Mouse (Mus musculus) liver, embryonic 12.5 days (tissue): ENCODE data around the gene Gm17490. TPM values are rescaled to one million over a fixed set of nuclear protein-coding genes. Genes with fewer than 3 reads are reported as not detected.

ENCODE experiments used
- ATAC-seq: fragments of 200-750 bp; cut with Nextera tagmentation; 2 replicates; pipeline ENCODE4 v1.8.0; 2017; ENCODE audit warnings: moderate number of reproducible peaks, mild to moderate bottlenecking, moderate library complexity
- H3K27ac ChIP-seq: fragments of 300-500 bp; sonication (generic); 2 replicates; pipeline ENCODE4 v1.5.1; 2016; ENCODE audit warnings: mild to moderate bottlenecking
- H3K27me3 ChIP-seq: fragments of 300-500 bp; sonication (generic); replicated peaks from 2 replicates; pipeline ENCODE4 v1.6.1; 2016; ENCODE audit warnings: mild to moderate bottlenecking, moderate library complexity
- H3K36me3 ChIP-seq: fragments of 300-500 bp; sonication (generic); 2 replicates; pipeline ENCODE4 v1.6.1; 2016; ENCODE audit warnings: mild to moderate bottlenecking, moderate library complexity
- H3K4me1 ChIP-seq: fragments of 300-500 bp; sonication (generic); 2 replicates; pipeline ENCODE4 v1.6.1; 2016
- H3K4me2 ChIP-seq: fragments of 300-500 bp; sonication (generic); 2 replicates; pipeline ENCODE4 v1.6.1; 2016; ENCODE audit warnings: mild to moderate bottlenecking, moderate library complexity
- H3K4me3 ChIP-seq: fragments of 300-500 bp; sonication (generic); 2 replicates; pipeline ENCODE4 v1.5.1; 2016; ENCODE audit warnings: mild to moderate bottlenecking, moderate library complexity
- H3K9ac ChIP-seq: fragments of 300-500 bp; sonication (generic); 2 replicates; pipeline ENCODE4 v1.6.1; 2016; ENCODE audit warnings: mild to moderate bottlenecking, moderate library complexity
- H3K9me3 ChIP-seq: fragments of 300-500 bp; sonication (generic); replicated peaks from 2 replicates; pipeline ENCODE4 v1.6.1; 2016; ENCODE audit warnings: mild to moderate bottlenecking, moderate library complexity
- WGBS: fragments of 180-500 bp; shearing (Covaris S2); methylation state at CpG from one replicate; pipeline ENCODE4 v1.1.7; 2016; ENCODE audit not compliant: insufficient replicate concordance; 5-methylcytosine and 5-hydroxymethylcytosine counted together
- polyA plus RNA-seq: library from polyadenylated mRNA; unstranded; fragments of >200 nt; fragmentation: Nextera tagmentation; extraction: Ambion mirVana; gene quantifications from 2 replicates; pipeline ENCODE4 v1.2.1, GENCODE M21; 2016

The Gm17490 gene
- not detected in 2 replicates for polyA plus RNA-seq

GRCm38 (mm10) chr2:11625890-11626289, at the start of gene Gm17490:
TSS of gene Gm17490 (minus strand) at chr2:11626264.
- no peak within 1 kb of the TSS for H3K9ac ChIP-seq
- no peak within 1 kb of the TSS for H3K4me3 ChIP-seq
- no peaks in the 10 kb centered on the region for H3K4me1 ChIP-seq
- ATAC-seq: no peak
- no peak within 1 kb of the TSS for H3K27ac ChIP-seq
- H3K36me3 ChIP-seq: no peaks in the 10 kb centered on the region
- H3K4me2 ChIP-seq: no peak within 1 kb of the TSS
- no peaks in the 10 kb centered on the region for H3K9me3 ChIP-seq
- WGBS: 86% methylated on average over 5 of the region's 5 CpGs
- no peaks in the 10 kb centered on the region for H3K27me3 ChIP-seq

- H3K27me3 ChIP-seq: no peaks in the 10 kb centered on the region
- no peak overlapping the region for H3K4me2 ChIP-seq
- no peak for ATAC-seq
- H3K27ac ChIP-seq: no peak overlapping the region
- 15% methylated on average over 3 of the region's 3 CpGs for WGBS
- no peak overlapping the region for H3K9ac ChIP-seq
- H3K9me3 ChIP-seq: no peaks in the 10 kb centered on the region
- H3K4me1 ChIP-seq: no peaks in the 10 kb centered on the region
- no peak overlapping the region for H3K4me3 ChIP-seq
- H3K36me3 ChIP-seq: no peaks in the 10 kb centered on the region
These were observed 46.1 kb upstream of the Gm17490 start for GRCm38 (mm10) chr2:11672144-11672543.

- Histone ChIP-seq H3K27ac (no peak overlapping the region), H3K4me3 (no peak overlapping the region), H3K4me1 (no peaks in the 10 kb centered on the region; the same call in 1 of the 2 replicates), H3K36me3 (no peaks in the 10 kb centered on the region), H3K9me3 (no peaks in the 10 kb centered on the region), H3K9ac (no peak overlapping the region), H3K27me3 (no peaks in the 10 kb centered on the region), H3K4me2 (no peak overlapping the region)
- no peak for ATAC-seq
- WGBS: 81% methylated on average over 3 of the region's 3 CpGs
These were observed 39.3 kb upstream of the Gm17490 start for GRCm38 (mm10) chr2:11665326-11665725.

- H3K9ac ChIP-seq: no peak overlapping the region
- no peaks in the 10 kb centered on the region for H3K36me3 ChIP-seq
- H3K27me3 ChIP-seq: no peaks in the 10 kb centered on the region
- H3K9me3 ChIP-seq: no peaks in the 10 kb centered on the region
- 69% methylated on average over 4 of the region's 4 CpGs for WGBS
- no peak overlapping the region for H3K4me3 ChIP-seq
- H3K27ac ChIP-seq: no peak overlapping the region
- no peak for ATAC-seq
- no peaks in the 10 kb centered on the region; the same call in 1 of the 2 replicates for H3K4me1 ChIP-seq
- 0 out of 2 replicates have a peak overlapping the region, but pooled peaks have one; percentile 47 for H3K4me2 ChIP-seq
These were observed 38.7 kb upstream of the Gm17490 start for GRCm38 (mm10) chr2:11664806-11665205.

- H3K9me3 ChIP-seq: no peaks in the 10 kb centered on the region
- peak overlapping the region; percentile 12; the same call in 1 of the 2 replicates for H3K4me3 ChIP-seq
- no peaks in the 10 kb centered on the region; the same call in 1 of the 2 replicates for H3K4me1 ChIP-seq
- peak; percentile 40; the same call in 1 of the 2 replicates for ATAC-seq
- no peak overlapping the region for H3K9ac ChIP-seq
- 39% methylated on average over 6 of the region's 6 CpGs for WGBS
- no peaks in the 10 kb centered on the region for H3K27me3 ChIP-seq
- no peaks in the 10 kb centered on the region for H3K36me3 ChIP-seq
- peak overlapping the region; percentile 47 for H3K4me2 ChIP-seq
- no peak overlapping the region for H3K27ac ChIP-seq
These were observed 38.3 kb upstream of the Gm17490 start for GRCm38 (mm10) chr2:11664367-11664766.

- H3K4me2 ChIP-seq: peak overlapping the region; percentile 47
- H3K36me3 ChIP-seq: no peaks in the 10 kb centered on the region
- no peaks in the 10 kb centered on the region for H3K27me3 ChIP-seq
- 4% methylated on average over 10 of the region's 10 CpGs for WGBS
- H3K27ac ChIP-seq: no peak overlapping the region
- no peak overlapping the region for H3K9ac ChIP-seq
- no peaks in the 10 kb centered on the region for H3K9me3 ChIP-seq
- peak; percentile 73 for ATAC-seq
- no peaks in the 10 kb centered on the region; the same call in 1 of the 2 replicates for H3K4me1 ChIP-seq
- H3K4me3 ChIP-seq: peak overlapping the region; percentile 12; the same call in 1 of the 2 replicates
These were observed 37.9 kb upstream of the Gm17490 start for GRCm38 (mm10) chr2:11663961-11664360.

- no peak for ATAC-seq
- Histone ChIP-seq H3K4me2 (no peak overlapping the region), H3K27ac (no peak overlapping the region), H3K27me3 (no peaks in the 10 kb centered on the region), H3K4me3 (no peak overlapping the region), H3K9ac (no peak overlapping the region), H3K36me3 (no peaks in the 10 kb centered on the region), H3K4me1 (no peaks in the 10 kb centered on the region; the same call in 1 of the 2 replicates), H3K9me3 (no peaks in the 10 kb centered on the region)
- 75% methylated on average over 1 of the region's 1 CpGs for WGBS
These were observed 36.8 kb upstream of the Gm17490 start for GRCm38 (mm10) chr2:11662907-11663230.

- 63% methylated on average over 6 of the region's 6 CpGs for whole genome bisulfite sequencing
- Histone ChIP-seq H3K27ac (no peak overlapping the region), H3K4me2 (no peak overlapping the region), H3K9ac (no peak overlapping the region), H3K36me3 (no peaks in the 10 kb centered on the region), H3K4me3 (no peak overlapping the region), H3K4me1 (no peaks in the 10 kb centered on the region; the same call in 1 of the 2 replicates), H3K27me3 (no peaks in the 10 kb centered on the region), H3K9me3 (no peaks in the 10 kb centered on the region)
- ATAC-seq: no peak
These were observed 36.3 kb upstream of the Gm17490 start for GRCm38 (mm10) chr2:11662143-11662906.

GRCm38 (mm10) chr2:11659263-11659662, 33.2 kb upstream of the Gm17490 start:
- Histone ChIP-seq H3K4me2 (no peak overlapping the region), H3K27ac (no peak overlapping the region), H3K36me3 (no peaks in the 10 kb centered on the region), H3K9me3 (no peaks in the 10 kb centered on the region), H3K9ac (no peak overlapping the region), H3K4me1 (no peaks in the 10 kb centered on the region; the same call in 1 of the 2 replicates), H3K4me3 (no peak overlapping the region), H3K27me3 (no peaks in the 10 kb centered on the region)
- WGBS: 35% methylated on average over 2 of the region's 2 CpGs
- no peak for ATAC-seq

GRCm38 (mm10) chr2:11657581-11657980, 31.5 kb upstream of the Gm17490 start:
- no peaks in the 10 kb centered on the region for H3K4me1 ChIP-seq
- WGBS: 52% methylated on average over 2 of the region's 2 CpGs

GRCm38 (mm10) chr2:11654990-11655931, 29.2 kb upstream of the Gm17490 start:
- H3K4me1 ChIP-seq: no peaks in the 10 kb centered on the region
- H3K9ac ChIP-seq: no peak overlapping the region
- ATAC-seq: no peak
- no peak overlapping the region for H3K4me2 ChIP-seq
- no peak overlapping the region for H3K4me3 ChIP-seq
- H3K27me3 ChIP-seq: no peaks in the 10 kb centered on the region
- H3K36me3 ChIP-seq: no peaks in the 10 kb centered on the region
- H3K27ac ChIP-seq: no peak overlapping the region
- H3K9me3 ChIP-seq: no peaks in the 10 kb centered on the region
- 50% methylated on average over 9 of the region's 9 CpGs for WGBS

More at GRCm38 (mm10) chr2:11657581-11657980, 31.5 kb upstream of the Gm17490 start:
- Histone ChIP-seq H3K36me3 (no peaks in the 10 kb centered on the region), H3K27ac (no peak overlapping the region), H3K4me2 (no peak overlapping the region), H3K9me3 (no peaks in the 10 kb centered on the region), H3K4me3 (no peak overlapping the region), H3K9ac (no peak overlapping the region), H3K27me3 (no peaks in the 10 kb centered on the region)
- ATAC-seq: no peak

GRCm38 (mm10) chr2:11653780-11654179, 27.7 kb upstream of the Gm17490 start:
- H3K4me3 ChIP-seq: no peak overlapping the region
- no peaks in the 10 kb centered on the region for H3K4me1 ChIP-seq
- no peak overlapping the region for H3K27ac ChIP-seq
- WGBS: 58% methylated on average over 5 of the region's 5 CpGs
- ATAC-seq: no peak
- no peaks in the 10 kb centered on the region for H3K9me3 ChIP-seq
- H3K36me3 ChIP-seq: no peaks in the 10 kb centered on the region
- H3K27me3 ChIP-seq: no peaks in the 10 kb centered on the region
- no peak overlapping the region for H3K9ac ChIP-seq
- no peak overlapping the region for H3K4me2 ChIP-seq
